Comparison of ENCODE assay signal across 8 mouse cellular contexts in genomic region chr19:18548668-18549067, GRCm38 (mm10).
A peak's percentile ranks its signal among the peaks of the same experiment; 100 is the strongest.
DNase-seq lines count a peak whose midpoint lies in the region.

No protein-coding gene starts in this region.

- DNase-seq in heart, adult 18-20 months, result peak; percentile 42 to 82
- no peak for DNase-seq in heart, embryonic 10.5 days (ENCODE audit: low spot score)
- DNase-seq in WW6 (ENCODE audit: low read depth, low spot score), result peak; percentile 22
- DNase-seq in embryo, embryonic 10 days (ENCODE audit: low spot score), result peak; percentile 85
- DNase-seq in heart, postnatal 36 days, result peak; percentile 61 to 64
- DNase-seq in layer of hippocampus, postnatal 14 days (ENCODE audit: low spot score in 2 of 2), result peak; percentile 72 to 83
- peak; percentile 77 for DNase-seq in mesoderm, embryonic 11.5 days (ENCODE audit: low read depth, low spot score)
- DNase-seq in right cerebral cortex, postnatal 25 days, result peak; percentile 63

- no peak overlapping the region for H3K27ac ChIP-seq in heart, embryonic 10.5 days

- H3K9me3 ChIP-seq in heart, embryonic 10.5 days, result no peaks in the 10 kb centered on the region

- no peaks in the 10 kb centered on the region for H3K36me3 ChIP-seq in heart, embryonic 10.5 days

- intact Hi-C loops in heart, postnatal 36 days (cut with DNase I), result loop anchor here (1.0 to 5.0 kb wide), 4 partner anchors 676 to 1426 kb away; no protein-coding TSS in a partner anchor

- 13% methylated on average over 4 of the region's 4 CpGs for WGBS in heart, embryonic 10.5 days

- H3K27me3 ChIP-seq in heart, embryonic 10.5 days (ENCODE audit: insufficient read depth, poor library complexity, severe bottlenecking), result no peaks in the 10 kb centered on the region

- H3K4me1 ChIP-seq in heart, embryonic 10.5 days, result no peaks in the 10 kb centered on the region

- H3K4me3 ChIP-seq in heart, embryonic 10.5 days, result no peak overlapping the region
